Mouse (Mus musculus) CH12.LX (cell line): Measurements from ENCODE around the gene Cpne5. TPM values are rescaled to one million over a fixed set of nuclear protein-coding genes. Genes with fewer than 3 reads are reported as not detected.

Source experiments
- DNase-seq: peaks from one replicate; pipeline ENCODE4 v3.0.0-alpha.2; 2013; ENCODE audit errors: extremely low read depth
- H3K27ac ChIP-seq: 2 replicates; pipeline ENCODE4 v1.5.1; 2012; ENCODE audit warnings: low read depth, mild to moderate bottlenecking, control low read depth, moderate library complexity; ENCODE audit not compliant: insufficient read depth
- H3K27me3 ChIP-seq: replicated peaks from 2 replicates; pipeline ENCODE3; 2012; ENCODE audit warnings: inconsistent platforms
- H3K36me3 ChIP-seq, 2 experiments: replicated peaks in 1 of 2; 2 replicates each; pipeline versions ENCODE3 to v1.6.1; 2012; ENCODE audit warnings: inconsistent platforms in 1 of 2, low read length in 1 of 2, mild to moderate bottlenecking in 1 of 2, mixed read lengths in 1 of 2, moderate library complexity in 1 of 2; ENCODE audit not compliant: control insufficient read depth in 1 of 2, insufficient read depth in 1 of 2
- H3K4me1 ChIP-seq, 2 experiments: 2 replicates each; pipeline ENCODE4 v1.6.1; 2012; ENCODE audit warnings: inconsistent platforms in 1 of 2, moderate library complexity in 1 of 2; ENCODE audit not compliant: insufficient read depth in 2 of 2, control insufficient read depth in 1 of 2
- H3K4me2 ChIP-seq: 2 replicates; pipeline ENCODE4 v1.6.1; 2012; ENCODE audit warnings: low read depth, mild to moderate bottlenecking, control low read depth; ENCODE audit not compliant: poor library complexity, insufficient read depth, severe bottlenecking
- H3K4me3 ChIP-seq, 3 experiments: fragments of 150-350 bp in 1 of 3; sonication (generic) in 1 of 3; replicated peaks in 1 of 3; 2 replicates each; pipeline versions ENCODE3 to v1.5.1; 2011 to 2012; ENCODE audit warnings: low read depth in 2 of 3, low read length in 2 of 3, mild to moderate bottlenecking in 2 of 3, moderate library complexity in 2 of 3, control low read depth in 1 of 3, improper control_type of control experiment in 1 of 3, inconsistent platforms in 1 of 3, mixed read lengths in 1 of 3; ENCODE audit not compliant: poor library complexity in 1 of 3
- H3K79me2 ChIP-seq: replicated peaks from 2 replicates; pipeline ENCODE4 v1.6.1; 2012; ENCODE audit warnings: mild to moderate bottlenecking, moderate library complexity; ENCODE audit not compliant: control insufficient read depth, poor library complexity, insufficient read depth, severe bottlenecking; ENCODE audit errors: extremely low read depth
- H3K9ac ChIP-seq: 2 replicates; pipeline ENCODE4 v1.6.1; 2012; ENCODE audit warnings: low read depth, mild to moderate bottlenecking, control low read depth, moderate library complexity; ENCODE audit not compliant: insufficient read depth
- H3K9me3 ChIP-seq: replicated peaks from 2 replicates; pipeline ENCODE3; 2012; ENCODE audit warnings: low read length, inconsistent platforms, mixed read lengths
- CHD2 ChIP-seq: IDR thresholded peaks from 2 replicates; pipeline ENCODE4 v1.6.1; 2011; ENCODE audit warnings: low read length, improper control_type of control experiment
- CTCF ChIP-seq, 2 experiments: IDR thresholded peaks in 1 of 2; conservative IDR thresholded peaks in 1 of 2; 2 replicates each; pipeline ENCODE4 v1.5.1; 2011 to 2012; ENCODE audit warnings: low read depth in 2 of 2, low read length in 2 of 2, improper control_type of control experiment in 1 of 2, inconsistent platforms in 1 of 2, mild to moderate bottlenecking in 1 of 2, moderate library complexity in 1 of 2
- E2F4 ChIP-seq: IDR thresholded peaks from 2 replicates; pipeline ENCODE4 v1.6.1; 2011; ENCODE audit warnings: low read depth, low read length, improper control_type of control experiment; ENCODE audit not compliant: insufficient replicate concordance
- EP300 ChIP-seq: IDR thresholded peaks from 2 replicates; pipeline ENCODE4 v1.6.1; 2011; ENCODE audit warnings: low read length, improper control_type of control experiment
- ETS1 ChIP-seq: conservative IDR thresholded peaks from 2 replicates; pipeline ENCODE4 v1.6.1; 2012; ENCODE audit warnings: low read depth, mild to moderate bottlenecking, inconsistent platforms, low read length, improper control_type of control experiment, moderate library complexity
- GABPA ChIP-seq: IDR thresholded peaks from 2 replicates; pipeline ENCODE4 v1.6.1; 2012; ENCODE audit warnings: low read depth, low read length, improper control_type of control experiment, inconsistent platforms; ENCODE audit not compliant: insufficient replicate concordance
- IRF4 ChIP-seq: IDR thresholded peaks from 2 replicates; pipeline ENCODE4 v1.6.1; 2014; ENCODE audit warnings: low read depth, mild to moderate bottlenecking, inconsistent platforms, low read length, improper control_type of control experiment
- JUN ChIP-seq: IDR thresholded peaks from 2 replicates; pipeline ENCODE4 v1.6.1; 2011; ENCODE audit warnings: low read depth, mild to moderate bottlenecking, low read length, improper control_type of control experiment, moderate library complexity; ENCODE audit not compliant: insufficient read depth
- JUND ChIP-seq: conservative IDR thresholded peaks from 2 replicates; pipeline ENCODE4 v1.6.1; 2011; ENCODE audit warnings: low read depth, low read length, improper control_type of control experiment
- MAFK ChIP-seq: IDR thresholded peaks from 2 replicates; pipeline ENCODE4 v1.6.1; 2011; ENCODE audit warnings: low read length, improper control_type of control experiment; ENCODE audit not compliant: insufficient replicate concordance
- MAX ChIP-seq: IDR thresholded peaks from 2 replicates; pipeline ENCODE4 v1.6.1; 2011; ENCODE audit warnings: low read length, improper control_type of control experiment
- MAZ ChIP-seq: IDR thresholded peaks from 2 replicates; pipeline ENCODE4 v1.6.1; 2012; ENCODE audit warnings: low read depth, mild to moderate bottlenecking, inconsistent platforms, low read length, improper control_type of control experiment, moderate library complexity
- MEF2A ChIP-seq: IDR thresholded peaks from 2 replicates; pipeline ENCODE4 v1.6.1; 2014; ENCODE audit warnings: low read depth, mild to moderate bottlenecking, inconsistent platforms, low read length, improper control_type of control experiment, borderline replicate concordance
- MXI1 ChIP-seq: IDR thresholded peaks from 2 replicates; pipeline ENCODE4 v1.6.1; 2011; ENCODE audit warnings: mild to moderate bottlenecking, low read depth, low read length, improper control_type of control experiment
- MYC ChIP-seq: IDR thresholded peaks from 2 replicates; pipeline ENCODE4 v1.6.1; 2011; ENCODE audit warnings: low read depth, mild to moderate bottlenecking, improper control_type of control experiment, low read length
- NELFE ChIP-seq: IDR thresholded peaks from 2 replicates; pipeline ENCODE4 v1.6.1; 2011; ENCODE audit warnings: low read depth, low read length, improper control_type of control experiment
- NRF1 ChIP-seq: IDR thresholded peaks from 2 replicates; pipeline ENCODE4 v1.6.1; 2014; ENCODE audit warnings: low read depth, mild to moderate bottlenecking, inconsistent platforms, low read length, improper control_type of control experiment, moderate library complexity
- PAX5 ChIP-seq: IDR thresholded peaks from 2 replicates; pipeline ENCODE4 v1.6.1; 2012; ENCODE audit warnings: low read length, inconsistent platforms, mixed read lengths
- POLR2A ChIP-seq: IDR thresholded peaks from 2 replicates; pipeline ENCODE4 v1.6.1; 2011; ENCODE audit warnings: low read depth, mild to moderate bottlenecking, improper control_type of control experiment, low read length
- POLR2AphosphoS2 ChIP-seq: IDR thresholded peaks from 2 replicates; pipeline ENCODE4 v1.6.1; 2011; ENCODE audit warnings: low read depth, low read length, improper control_type of control experiment
- RAD21 ChIP-seq: IDR thresholded peaks from 2 replicates; pipeline ENCODE4 v1.6.1; 2011; ENCODE audit warnings: low read depth, mild to moderate bottlenecking, low read length, improper control_type of control experiment, moderate library complexity
- RCOR1 ChIP-seq: conservative IDR thresholded peaks from 2 replicates; pipeline ENCODE4 v1.6.1; 2012; ENCODE audit warnings: low read depth, mild to moderate bottlenecking, inconsistent platforms, low read length, improper control_type of control experiment
- SIN3A ChIP-seq: IDR thresholded peaks from 2 replicates; pipeline ENCODE4 v1.6.1; 2012; ENCODE audit warnings: low read length, improper control_type of control experiment, inconsistent platforms
- TBP ChIP-seq: conservative IDR thresholded peaks from 2 replicates; pipeline ENCODE4 v1.6.1; 2011; ENCODE audit warnings: low read depth, low read length, improper control_type of control experiment
- USF1 ChIP-seq: IDR thresholded peaks from 2 replicates; pipeline ENCODE4 v1.6.1; 2014; ENCODE audit warnings: low read depth, mild to moderate bottlenecking, inconsistent platforms, low read length, improper control_type of control experiment
- ZC3H11A ChIP-seq: IDR thresholded peaks from 2 replicates; pipeline ENCODE4 v1.6.1; 2012; ENCODE audit warnings: low read depth, mild to moderate bottlenecking, inconsistent platforms, low read length, improper control_type of control experiment
- ZKSCAN1 ChIP-seq: IDR thresholded peaks from 2 replicates; pipeline ENCODE4 v1.6.1; 2012; ENCODE audit warnings: low read depth, inconsistent platforms, low read length, improper control_type of control experiment, borderline replicate concordance
- ZMIZ1 ChIP-seq: IDR thresholded peaks from 2 replicates; pipeline ENCODE4 v1.6.1; 2012; ENCODE audit warnings: low read depth, mild to moderate bottlenecking, inconsistent platforms, low read length, improper control_type of control experiment
- ZNF384 ChIP-seq: IDR thresholded peaks from 2 replicates; pipeline ENCODE4 v1.6.1; 2012; ENCODE audit warnings: low read depth, low read length, improper control_type of control experiment, inconsistent platforms
- dilution Hi-C: fragments of 300-500 bp; cut with MboI; formaldehyde crosslinking; loops from 2 replicates; pipeline ENCODE4 v1.14.3; 2020; ENCODE audit warnings: low sequenced_read_pairs; ENCODE audit not compliant: extremely low pct_unique_long_range_greater_than_20kb, extremely low pct_ligation_motif_present
- in situ Hi-C: fragments of 300-500 bp; cut with MboI; formaldehyde crosslinking; loops from 3 replicates; pipeline ENCODE4 v1.14.3; 2019; ENCODE audit warnings: low sequenced_read_pairs, low pct_ligation_motif_present, low pct_unique_long_range_greater_than_20kb, mixed read lengths
- polyA plus RNA-seq: library from polyadenylated mRNA; unstranded; fragments of >175 nt; gene quantifications from 2 replicates; pipeline ENCODE4 v1.2.1, GENCODE M21; 2012; ENCODE audit warnings: low read depth; ENCODE audit not compliant: insufficient read length
- total RNA-seq, 2 experiments: library from RNA; depleted of rRNA; stranded (reverse); fragments of 300-350 nt in 1 of 2; fragments of >200 nt in 1 of 2; gene quantifications; 2 replicates each; pipeline ENCODE4 v1.2.3; 2012 to 2014

Gene Cpne5
- total and polyA plus RNA-seq, 3 experiments, result 0.68 to 1.9 (median 1.3) TPM

GRCm38 (mm10) chr17:29270148-29270698, 32.3 kb upstream of the Cpne5 start (continued):
- no peak for TF ChIP-seq ZNF384
- peak; percentile 57; the same call in 1 of the 2 replicates for TF ChIP-seq MXI1
- TF ChIP-seq, all 38 proteins: peak for 7

DNA sequence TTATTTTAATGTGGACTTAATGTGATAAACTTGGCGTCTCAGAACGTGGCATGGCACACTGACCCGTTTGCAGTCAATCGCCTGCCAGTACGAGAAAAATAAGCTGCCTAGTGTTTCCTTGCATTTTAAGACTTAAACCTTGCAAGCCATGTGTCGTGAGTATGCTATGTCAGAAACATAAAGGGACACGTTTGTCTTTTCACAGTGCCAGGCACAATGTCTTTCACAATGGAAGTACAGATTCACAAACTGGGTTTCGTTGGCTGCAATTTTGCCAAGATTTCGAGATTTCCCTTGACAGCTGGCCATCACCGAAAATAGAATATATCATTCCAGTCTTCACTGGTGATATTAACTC, 31.4 kb upstream of the Cpne5 start:
- Histone ChIP-seq H3K4me3 (peak overlapping the region; percentile 79 to 97 (median 86)), H3K27me3 (no peaks in the 10 kb centered on the region), H3K27ac (no peak overlapping the region), H3K79me2 (peaks cover 19% of the 10 kb centered on the region), H3K4me2 (peak overlapping the region; percentile 98), H3K4me1 (peaks cover 3 to 31% of the 10 kb centered on the region in 2 experiments; a peak in 2 of 4 replicates), H3K9me3 (no peaks in the 10 kb centered on the region), H3K36me3 (peaks cover 0 to 7% of the 10 kb centered on the region in 2 experiments), H3K9ac (peak overlapping the region; percentile 89)
- in situ Hi-C loops, result no loop called here
- dilution Hi-C loops, result no loop called here
- DNase-seq, result no peak
- TF ChIP-seq MYC (peak; percentile 26; the same call in 1 of the 2 replicates), USF1 (no peak)

DNA sequence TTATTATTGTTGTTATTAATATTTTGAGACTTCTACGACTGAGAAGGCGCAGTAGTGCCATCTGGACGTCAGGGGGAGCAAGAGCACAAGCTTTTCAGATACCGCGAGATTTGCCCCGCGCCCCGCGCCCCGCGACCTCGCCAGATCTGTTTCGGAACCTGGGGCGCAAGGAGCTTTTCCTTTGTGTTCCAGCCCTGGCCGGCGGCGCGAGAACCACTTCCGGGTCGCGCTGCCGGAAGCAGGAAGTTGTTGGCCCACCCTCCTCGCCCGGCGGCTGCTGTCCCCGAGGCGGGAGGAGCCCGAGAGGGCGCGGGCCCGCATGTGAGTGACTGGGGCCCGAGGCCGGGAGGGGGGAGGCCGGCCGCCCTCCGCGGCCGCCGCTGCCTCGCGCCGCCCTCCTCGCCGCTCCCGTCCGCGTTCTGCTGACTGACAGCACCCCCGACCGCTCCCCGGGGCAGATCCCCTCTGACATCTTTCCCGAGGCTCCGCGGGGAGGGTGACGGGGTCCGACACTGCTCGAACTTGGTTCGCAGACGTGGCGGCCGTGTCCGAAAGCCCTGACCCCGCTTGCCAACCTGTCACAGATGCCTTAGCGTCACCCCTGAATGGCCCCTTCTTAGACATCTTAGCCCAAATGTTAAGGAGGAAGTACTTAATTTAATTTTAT, 30.8 kb upstream of the Cpne5 start, which contains the start of gene BC004004:
BC004004 (plus strand) TSS at position 107 of the 667 bp plus-strand sequence.
- Histone ChIP-seq H3K4me3 (peak within 1 kb of the TSS; percentile 79 to 97 (median 86)), H3K4me2 (peak within 1 kb of the TSS; percentile 98), H3K36me3 (peaks cover 0 to 3% of the 10 kb centered on the region in 2 experiments), H3K4me1 (peaks cover 3 to 27% of the 10 kb centered on the region in 2 experiments; a peak in 2 of 4 replicates), H3K9ac (peak within 1 kb of the TSS; percentile 89), H3K27me3 (no peaks in the 10 kb centered on the region), H3K9me3 (no peaks in the 10 kb centered on the region), H3K27ac (peak within 1 kb of the TSS; percentile 67), H3K79me2 (peaks cover 19% of the 10 kb centered on the region)
- dilution Hi-C loops (no loop called here), in situ Hi-C loops (no loop called here)
- DNase-seq, result peak; percentile 95
- TF ChIP-seq ZKSCAN1 (no peak), JUND (no peak), MAZ (peak; percentile 70), MAFK (no peak), CHD2 (peak; percentile 99), JUN (no peak), POLR2A (peak; percentile 79), NRF1 (peak; percentile 55), NELFE (peak; percentile 79), GABPA (peak; percentile 7; the same call in 1 of the 2 replicates), SIN3A (peak; percentile 97), PAX5 (no peak), EP300 (no peak), ZNF384 (no peak), CTCF (conservative IDR thresholded peaks at IDR 0.05 in 1 of 2, IDR thresholded peaks at IDR 0.05 in 1 of 2; ENCODE audit: low read depth in 2 of 2, low read length in 2 of 2) (peak in 1 of 2 experiments; percentile 74; a peak in 3 of 4 replicates), TBP (no peak), POLR2AphosphoS2 (no peak), IRF4 (peak; percentile 77), ETS1 (no peak; the same call in 1 of the 2 replicates), RAD21 (peak; percentile 44), MEF2A (peak; percentile 85), RCOR1 (no peak), E2F4 (peak; percentile 52; the same call in 1 of the 2 replicates), ZC3H11A (no peak), MYC (peak; percentile 50; the same call in 1 of the 2 replicates), MAX (peak; percentile 45), MXI1 (peak; percentile 91), ZMIZ1 (peak; percentile 63; the same call in 1 of the 2 replicates)
